ENCODE assay signal across 8 mouse cellular contexts in genomic region chr13:42050880-42051201, GRCm38 (mm10). TPM values are rescaled to one million over a fixed set of nuclear protein-coding genes. Genes with fewer than 3 reads are reported as not detected.
DNase-seq lines count a peak whose midpoint lies in the region; ATAC-seq and TF ChIP-seq lines count a peak whose summit lies in the region.

No protein-coding gene starts in this region.

- H3K27ac ChIP-seq in heart, embryonic 14.5 days (replicated peaks in 1 of 2; ENCODE audit: control insufficient read depth in 1 of 2, insufficient read depth in 1 of 2, low read depth in 2 of 2, low read length in 2 of 2): peak overlapping the region; percentile 79 to 94
- no peak overlapping the region for H3K27ac ChIP-seq in ES-Bruce4 (ENCODE audit: insufficient read depth, low read length)
- H3K27ac ChIP-seq in forebrain, embryonic 15.5 days (replicated peaks): peak overlapping the region; percentile 95
- peak overlapping the region; percentile 98 for H3K27ac ChIP-seq in liver, postnatal 0 days (ENCODE audit: low read depth)

- 3% methylated on average over 10 of the region's 10 CpGs for WGBS in heart, embryonic 14.5 days
- WGBS in forebrain, embryonic 15.5 days: 2% methylated on average over 10 of the region's 10 CpGs
- WGBS in liver, postnatal 0 days (ENCODE audit: insufficient replicate concordance): 1% methylated on average over 10 of the region's 10 CpGs

- no peak for TF ChIP-seq POLR2A in ES-Bruce4 (IDR thresholded peaks at IDR 0.05; ENCODE audit: insufficient read depth, low read length)

- peaks cover 0 to 16% of the 10 kb centered on the region in 2 experiments; a peak in 2 of 4 replicates for H3K4me1 ChIP-seq in heart, embryonic 14.5 days (ENCODE audit: control insufficient read depth in 2 of 2, insufficient read depth in 2 of 2, low read length in 2 of 2)
- no peaks in the 10 kb centered on the region for H3K4me1 ChIP-seq in ES-Bruce4 (ENCODE audit: control insufficient read depth, insufficient read depth, low read length)
- H3K4me1 ChIP-seq in forebrain, embryonic 15.5 days: peaks cover 44% of the 10 kb centered on the region
- peaks cover 8% of the 10 kb centered on the region for H3K4me1 ChIP-seq in liver, postnatal 0 days (ENCODE audit: insufficient read depth)

- no peaks in the 10 kb centered on the region for H3K27me3 ChIP-seq in heart, embryonic 14.5 days (ENCODE audit: control insufficient read depth, insufficient read depth, low read length)
- H3K27me3 ChIP-seq in ES-Bruce4 (ENCODE audit: control insufficient read depth, insufficient read depth, low read length, poor library complexity, severe bottlenecking): no peaks in the 10 kb centered on the region
- no peaks in the 10 kb centered on the region for H3K27me3 ChIP-seq in forebrain, embryonic 15.5 days
- no peaks in the 10 kb centered on the region for H3K27me3 ChIP-seq in liver, postnatal 0 days (ENCODE audit: insufficient read depth, low read length)

- no peak for TF ChIP-seq CTCF in ES-Bruce4 (IDR thresholded peaks at IDR 0.05; ENCODE audit: low read depth, low read length)
- no peak for TF ChIP-seq CTCF in liver, postnatal 0 days (IDR thresholded peaks at IDR 0.05; ENCODE audit: low read depth)

- peak overlapping the region; percentile 88 for H3K9ac ChIP-seq in heart, embryonic 14.5 days (ENCODE audit: low read length)
- peak overlapping the region; percentile 67 for H3K9ac ChIP-seq in ES-Bruce4 (ENCODE audit: low read depth, poor library complexity, severe bottlenecking)
- H3K9ac ChIP-seq in forebrain, embryonic 15.5 days (replicated peaks): peak overlapping the region; percentile 18; the same call in 1 of the 2 replicates
- H3K9ac ChIP-seq in liver, postnatal 0 days (replicated peaks): peak overlapping the region; percentile 76

- ATAC-seq in heart, embryonic 14.5 days (ENCODE audit: insufficient number of reproducible peaks, insufficient read depth, low FRiP score, low read depth): no peak
- ATAC-seq in forebrain, embryonic 15.5 days (replicated peaks): no peak
- no peak for ATAC-seq in liver, postnatal 0 days

- peak overlapping the region; percentile 73 for H3K4me2 ChIP-seq in heart, embryonic 14.5 days (ENCODE audit: low read length)
- peak overlapping the region; percentile 83 for H3K4me2 ChIP-seq in forebrain, embryonic 15.5 days (replicated peaks)
- H3K4me2 ChIP-seq in liver, postnatal 0 days (ENCODE audit: low read depth, low read length): peak overlapping the region; percentile 94

- H3K9me3 ChIP-seq in heart, embryonic 14.5 days (ENCODE audit: control insufficient read depth, low read length): no peaks in the 10 kb centered on the region
- no peaks in the 10 kb centered on the region for H3K9me3 ChIP-seq in ES-Bruce4 (replicated peaks; ENCODE audit: control insufficient read depth, insufficient read depth, low read length, poor library complexity, severe bottlenecking)
- H3K9me3 ChIP-seq in forebrain, embryonic 15.5 days: no peaks in the 10 kb centered on the region
- H3K9me3 ChIP-seq in liver, postnatal 0 days (ENCODE audit: low read length): no peaks in the 10 kb centered on the region

- no peak for TF ChIP-seq EP300 in ES-Bruce4 (IDR thresholded peaks at IDR 0.05; ENCODE audit: insufficient read depth, low read depth, low read length)
- TF ChIP-seq EP300 in liver, postnatal 0 days (IDR thresholded peaks at IDR 0.05; ENCODE audit: low read depth): no peak

- peak overlapping the region; percentile 59 to 80 for H3K4me3 ChIP-seq in heart, embryonic 14.5 days (ENCODE audit: control insufficient read depth in 1 of 2, insufficient read depth in 1 of 2, low read depth in 1 of 2, low read length in 2 of 2)
- H3K4me3 ChIP-seq in ES-Bruce4 (ENCODE audit: low read depth, low read length): peak overlapping the region; percentile 68; the same call in 1 of the 2 replicates
- H3K4me3 ChIP-seq in forebrain, embryonic 15.5 days: peak overlapping the region; percentile 66
- peak overlapping the region; percentile 97 for H3K4me3 ChIP-seq in liver, postnatal 0 days (ENCODE audit: low read depth, low read length)

- peaks cover 8% of the 10 kb centered on the region for H3K36me3 ChIP-seq in heart, embryonic 14.5 days (ENCODE audit: control insufficient read depth, insufficient read depth, low read length)
- H3K36me3 ChIP-seq in ES-Bruce4 (ENCODE audit: control insufficient read depth, insufficient read depth, low read length, poor library complexity, severe bottlenecking): no peaks in the 10 kb centered on the region
- no peaks in the 10 kb centered on the region for H3K36me3 ChIP-seq in forebrain, embryonic 15.5 days
- H3K36me3 ChIP-seq in liver, postnatal 0 days (replicated peaks; ENCODE audit: insufficient read depth, low read length): peaks cover 8% of the 10 kb centered on the region

- DNase-seq in heart, postnatal 4 days: no peak
- DNase-seq in liver, postnatal 0 days: no peak
- no peak for DNase-seq in MN1 (ENCODE audit: low spot score)
- DNase-seq in thymus, postnatal 10 days (ENCODE audit: low spot score in 2 of 2): no peak
- no peak for DNase-seq in natural killer cell, adult 2 months (ENCODE audit: low spot score in 2 of 2)

RNA-seq across cellular contexts. Expression of gene Hivep1, which starts 1.0 kb away (rescaled TPM):
- polyA plus RNA-seq in heart, embryonic 14.5 days (2014; fragmentation: Nextera tagmentation; extraction: Ambion mirVana): 7.9 and 10.6 TPM in 2 replicates
- 10 to 100 TPM; 33.1 to 33.5 TPM for total RNA-seq in heart, postnatal 4 days (2021)
- polyA plus RNA-seq in ES-Bruce4 (2011; ENCODE audit: insufficient read depth, insufficient read length, low read depth, missing spikeins): 11.3 and 18.2 TPM in 2 replicates
- polyA plus RNA-seq in forebrain, embryonic 15.5 days (2015; fragmentation: Nextera tagmentation; extraction: Ambion mirVana): 17.7 and 21.9 TPM in 2 replicates
- 3.1 and 4.5 TPM in 2 replicates for polyA plus RNA-seq in liver, postnatal 0 days (2015; fragmentation: Nextera tagmentation; extraction: Ambion mirVana)

Comparison
In these comparisons a context has a peak if more than half of its experiments do, and no peak if none do; other contexts are left out.
1. H3K9ac ChIP-seq: peak in every context shown above with its lines; median percentile 88 in heart, embryonic 14.5 days; 76 in liver, postnatal 0 days; 67 in ES-Bruce4; 18 in forebrain, embryonic 15.5 days.